Mouse (Mus musculus): ENCODE data around the gene Fam160a1. TPM values are rescaled to one million over a fixed set of nuclear protein-coding genes. Genes with fewer than 3 reads are reported as not detected.

Fam160a1 gene
- polyA plus RNA-seq, 1 experiment from 2014 or later, result 0.12 TPM

- Histone ChIP-seq H3K36me3 (ENCODE audit: control insufficient read depth, insufficient read depth, low read length) (0 out of 2 replicates have a peak, but pooled peaks cover 5% of the 10 kb centered on the region), H3K27ac (replicated peaks; ENCODE audit: low read depth, low read length) (no peak overlapping the region), H3K4me2 (ENCODE audit: low read length) (no peak overlapping the region), H3K27me3 (ENCODE audit: control insufficient read depth, insufficient read depth, low read length) (no peaks in the 10 kb centered on the region), H3K9me3 (ENCODE audit: control insufficient read depth, low read length) (no peaks in the 10 kb centered on the region), H3K9ac (replicated peaks; ENCODE audit: low read length) (no peak overlapping the region), H3K4me1 (ENCODE audit: control insufficient read depth, insufficient read depth, low read length) (no peaks in the 10 kb centered on the region), H3K4me3 (replicated peaks; ENCODE audit: low read depth, low read length) (no peak overlapping the region)
- 81% methylated on average over 8 of the region's 8 CpGs for WGBS
- no peak for ATAC-seq (ENCODE audit: low FRiP score, low TSS enrichment)
- no peak for DNase-seq
Measured at GRCm38 (mm10) chr3:85634389-85635125, 182.5 kb downstream of the Fam160a1 start.

- 90% methylated on average over 2 of the region's 2 CpGs for WGBS
- H3K9me3 ChIP-seq (ENCODE audit: control insufficient read depth, low read length), result no peaks in the 10 kb centered on the region
- no peak overlapping the region for H3K9ac ChIP-seq (replicated peaks; ENCODE audit: low read length)
- no peak overlapping the region for H3K27ac ChIP-seq (replicated peaks; ENCODE audit: low read depth, low read length)
- H3K4me3 ChIP-seq (replicated peaks; ENCODE audit: low read depth, low read length), result no peak overlapping the region
- no peak for ATAC-seq (ENCODE audit: low FRiP score, low TSS enrichment)
- no peak overlapping the region for H3K4me2 ChIP-seq (ENCODE audit: low read length)
- DNase-seq, result no peak
- H3K36me3 ChIP-seq (ENCODE audit: control insufficient read depth, insufficient read depth, low read length), result 0 out of 2 replicates have a peak, but pooled peaks cover 5% of the 10 kb centered on the region
- no peaks in the 10 kb centered on the region for H3K27me3 ChIP-seq (ENCODE audit: control insufficient read depth, insufficient read depth, low read length)
- no peaks in the 10 kb centered on the region for H3K4me1 ChIP-seq (ENCODE audit: control insufficient read depth, insufficient read depth, low read length)
Measured at GRCm38 (mm10) chr3:85633733-85634132, 183.4 kb downstream of the Fam160a1 start.

- H3K27me3 ChIP-seq (ENCODE audit: control insufficient read depth, insufficient read depth, low read length), result no peaks in the 10 kb centered on the region
- ATAC-seq (ENCODE audit: low FRiP score, low TSS enrichment) (no peak), DNase-seq (no peak)
- H3K36me3 ChIP-seq (ENCODE audit: control insufficient read depth, insufficient read depth, low read length), result no peaks in the 10 kb centered on the region
- 97% methylated on average over 4 of the region's 4 CpGs for WGBS
- H3K4me1 ChIP-seq (ENCODE audit: control insufficient read depth, insufficient read depth, low read length), result no peaks in the 10 kb centered on the region
- no peak overlapping the region for H3K27ac ChIP-seq (replicated peaks; ENCODE audit: low read depth, low read length)
- H3K9me3 ChIP-seq (ENCODE audit: control insufficient read depth, low read length), result no peaks in the 10 kb centered on the region
- H3K4me2 ChIP-seq (ENCODE audit: low read length), result no peak overlapping the region
- no peak overlapping the region for H3K4me3 ChIP-seq (replicated peaks; ENCODE audit: low read depth, low read length)
- H3K9ac ChIP-seq (replicated peaks; ENCODE audit: low read length), result no peak overlapping the region
Measured at GRCm38 (mm10) chr3:85629895-85630510, 187.1 kb downstream of the Fam160a1 start.

GRCm38 (mm10) chr3:85619751-85620150, 197.3 kb downstream of the Fam160a1 start:
- DNase-seq (no peak), ATAC-seq (ENCODE audit: low FRiP score, low TSS enrichment) (no peak)
- H3K36me3 ChIP-seq (ENCODE audit: control insufficient read depth, insufficient read depth, low read length), result peaks cover 14% of the 10 kb centered on the region; the same call in 1 of the 2 replicates
- H3K9ac ChIP-seq (replicated peaks; ENCODE audit: low read length), result no peak overlapping the region
- H3K27me3 ChIP-seq (ENCODE audit: control insufficient read depth, insufficient read depth, low read length), result no peaks in the 10 kb centered on the region
- WGBS, result 96% methylated on average over 1 of the region's 1 CpGs
- no peaks in the 10 kb centered on the region for H3K4me1 ChIP-seq (ENCODE audit: control insufficient read depth, insufficient read depth, low read length)
- H3K9me3 ChIP-seq (ENCODE audit: control insufficient read depth, low read length), result no peaks in the 10 kb centered on the region
- H3K27ac ChIP-seq (replicated peaks; ENCODE audit: low read depth, low read length), result no peak overlapping the region
- H3K4me3 ChIP-seq (replicated peaks; ENCODE audit: low read depth, low read length), result no peak overlapping the region
- H3K4me2 ChIP-seq (ENCODE audit: low read length), result no peak overlapping the region

GRCm38 (mm10) chr3:85619345-85619744, 197.7 kb downstream of the Fam160a1 start:
- no peak overlapping the region for H3K4me2 ChIP-seq (ENCODE audit: low read length)
- no peak overlapping the region for H3K9ac ChIP-seq (replicated peaks; ENCODE audit: low read length)
- H3K36me3 ChIP-seq (ENCODE audit: control insufficient read depth, insufficient read depth, low read length), result peaks cover 14% of the 10 kb centered on the region; the same call in 1 of the 2 replicates
- DNase-seq (no peak), ATAC-seq (ENCODE audit: low FRiP score, low TSS enrichment) (no peak)
- 79% methylated on average over 5 of the region's 5 CpGs for WGBS
- H3K27ac ChIP-seq (replicated peaks; ENCODE audit: low read depth, low read length), result no peak overlapping the region
- no peaks in the 10 kb centered on the region for H3K27me3 ChIP-seq (ENCODE audit: control insufficient read depth, insufficient read depth, low read length)
- no peaks in the 10 kb centered on the region for H3K9me3 ChIP-seq (ENCODE audit: control insufficient read depth, low read length)
- no peak overlapping the region for H3K4me3 ChIP-seq (replicated peaks; ENCODE audit: low read depth, low read length)
- no peaks in the 10 kb centered on the region for H3K4me1 ChIP-seq (ENCODE audit: control insufficient read depth, insufficient read depth, low read length)

- no peak for ATAC-seq (ENCODE audit: low FRiP score, low TSS enrichment)
- DNase-seq, result no peak
- H3K4me3 ChIP-seq (replicated peaks; ENCODE audit: low read depth, low read length), result no peak overlapping the region
- H3K4me2 ChIP-seq (ENCODE audit: low read length), result no peak overlapping the region
- no peaks in the 10 kb centered on the region for H3K27me3 ChIP-seq (ENCODE audit: control insufficient read depth, insufficient read depth, low read length)
- H3K36me3 ChIP-seq (ENCODE audit: control insufficient read depth, insufficient read depth, low read length), result peaks cover 14% of the 10 kb centered on the region; the same call in 1 of the 2 replicates
- no peaks in the 10 kb centered on the region for H3K4me1 ChIP-seq (ENCODE audit: control insufficient read depth, insufficient read depth, low read length)
- H3K9ac ChIP-seq (replicated peaks; ENCODE audit: low read length), result no peak overlapping the region
- 82% methylated on average over 6 of the region's 6 CpGs for WGBS
- H3K9me3 ChIP-seq (ENCODE audit: control insufficient read depth, low read length), result no peaks in the 10 kb centered on the region
- H3K27ac ChIP-seq (replicated peaks; ENCODE audit: low read depth, low read length), result no peak overlapping the region
Measured at GRCm38 (mm10) chr3:85618885-85619284, 198.2 kb downstream of the Fam160a1 start.

- H3K27me3 ChIP-seq (ENCODE audit: control insufficient read depth, insufficient read depth, low read length), result no peaks in the 10 kb centered on the region
- WGBS, result 100% methylated on average over 1 of the region's 1 CpGs
- H3K4me1 ChIP-seq (ENCODE audit: control insufficient read depth, insufficient read depth, low read length), result no peaks in the 10 kb centered on the region
- H3K27ac ChIP-seq (replicated peaks; ENCODE audit: low read depth, low read length), result no peak overlapping the region
- no peaks in the 10 kb centered on the region for H3K9me3 ChIP-seq (ENCODE audit: control insufficient read depth, low read length)
- peaks cover 10% of the 10 kb centered on the region; the same call in 1 of the 2 replicates for H3K36me3 ChIP-seq (ENCODE audit: control insufficient read depth, insufficient read depth, low read length)
- DNase-seq (no peak), ATAC-seq (ENCODE audit: low FRiP score, low TSS enrichment) (no peak)
- no peak overlapping the region for H3K4me2 ChIP-seq (ENCODE audit: low read length)
- no peak overlapping the region for H3K4me3 ChIP-seq (replicated peaks; ENCODE audit: low read depth, low read length)
- no peak overlapping the region for H3K9ac ChIP-seq (replicated peaks; ENCODE audit: low read length)
Measured at GRCm38 (mm10) chr3:85616389-85616788, 200.7 kb downstream of the Fam160a1 start.

Data from midbrain, embryonic 14.5 days (tissue).